Mouse (Mus musculus): ENCODE data around the gene Gm20403. TPM values are rescaled to one million over a fixed set of nuclear protein-coding genes. Genes with fewer than 3 reads are reported as not detected.
"Not testable (repeated sequence)": the region's sequence is repeated elsewhere in the genome, so short reads cannot be mapped to it uniquely, and the experiment has no call there.

Gene Gm20403
- not detected for total RNA-seq (2021)

DNA sequence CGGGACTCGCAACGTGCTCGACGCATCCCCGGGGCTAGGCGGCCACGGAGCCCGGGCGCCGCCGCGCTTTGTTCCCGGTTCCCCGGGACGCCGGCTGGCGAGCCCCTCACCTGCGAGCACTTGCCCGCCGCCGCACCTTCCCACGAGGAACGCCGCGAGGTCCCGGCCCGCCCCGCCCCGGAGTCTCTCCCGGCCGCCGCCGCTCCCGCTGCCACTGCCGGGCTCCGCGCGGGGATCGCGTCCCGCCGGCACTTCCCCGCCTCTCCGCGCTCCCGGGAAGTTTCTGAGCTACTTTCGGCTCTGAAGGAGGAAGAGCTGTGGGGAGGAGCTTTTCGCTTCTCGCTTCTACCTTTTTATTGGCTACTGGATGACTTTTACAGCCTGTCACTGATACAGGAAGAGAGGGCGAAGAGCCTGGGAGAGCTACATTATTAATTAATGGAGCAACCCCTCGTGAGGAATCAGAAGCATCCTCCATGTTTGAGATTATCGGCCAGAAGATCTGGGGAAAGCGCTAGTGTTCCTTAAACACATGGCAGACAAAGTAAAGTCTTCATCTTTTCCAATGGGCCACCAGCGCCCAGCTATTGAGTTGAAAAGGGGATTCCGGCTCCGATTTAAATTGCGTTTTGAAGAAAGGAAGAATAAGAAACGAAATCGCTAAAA lies at the start of gene Gm20403:
Gene Gm20403 (minus strand): TSS at position 478 of the 666 bp plus-strand sequence.
- peak; percentile 34 to 45 for DNase-seq (ENCODE audit: low spot score in 2 of 2)
- intact Hi-C loops (cut with DNase I): loop anchor here (5.0 kb wide), 1 partner anchor 124 kb away; the partner anchor contains the start of gene Cfl2

DNA sequence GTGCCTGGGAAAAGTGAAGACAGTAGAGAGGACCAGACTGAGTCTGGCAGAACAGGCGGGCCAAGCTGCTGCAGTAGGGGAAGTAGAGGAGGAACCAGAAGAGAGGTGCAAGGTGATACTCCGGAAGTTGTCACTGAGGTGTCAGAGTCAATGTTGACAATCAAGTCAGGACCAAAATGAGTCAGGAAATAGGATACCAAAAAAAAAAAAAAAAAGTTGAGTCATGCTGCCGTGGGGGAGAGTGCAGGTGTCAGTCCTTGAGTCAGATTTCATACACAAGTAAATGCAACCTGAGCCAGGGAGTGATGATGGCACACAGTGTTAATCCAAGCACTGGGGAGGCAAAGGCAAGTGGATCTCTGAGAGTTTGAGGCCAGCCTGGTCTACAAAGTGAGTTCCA lies 40.8 kb upstream of the Gm20403 start:
- intact Hi-C loops (cut with DNase I): no loop called here

DNA sequence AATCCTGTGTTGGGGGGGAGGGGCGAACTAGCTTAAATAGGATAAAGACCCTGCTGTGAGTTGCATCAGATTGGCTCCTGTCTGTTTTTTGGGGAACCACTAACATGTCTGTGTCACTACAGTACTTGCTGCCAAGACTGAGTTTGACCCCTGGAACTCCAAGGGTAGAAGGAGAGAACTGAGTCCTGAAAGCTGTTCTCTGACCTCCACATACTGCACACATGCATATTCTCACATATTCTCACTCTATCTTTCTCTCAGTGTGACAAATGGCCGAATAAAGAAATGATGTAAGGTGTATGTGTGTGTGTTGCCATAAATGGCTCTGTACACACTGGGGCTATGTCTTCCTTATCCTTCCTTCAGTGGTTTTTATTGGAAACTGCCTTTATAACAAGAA lies 37.0 kb upstream of the Gm20403 start:
- no peak for DNase-seq (ENCODE audit: low spot score in 2 of 2)
- intact Hi-C loops (cut with DNase I): no loop called here

More for the DNA sequence above, 40.8 kb upstream of the Gm20403 start:
- no peak for DNase-seq (ENCODE audit: low spot score in 2 of 2)

DNA sequence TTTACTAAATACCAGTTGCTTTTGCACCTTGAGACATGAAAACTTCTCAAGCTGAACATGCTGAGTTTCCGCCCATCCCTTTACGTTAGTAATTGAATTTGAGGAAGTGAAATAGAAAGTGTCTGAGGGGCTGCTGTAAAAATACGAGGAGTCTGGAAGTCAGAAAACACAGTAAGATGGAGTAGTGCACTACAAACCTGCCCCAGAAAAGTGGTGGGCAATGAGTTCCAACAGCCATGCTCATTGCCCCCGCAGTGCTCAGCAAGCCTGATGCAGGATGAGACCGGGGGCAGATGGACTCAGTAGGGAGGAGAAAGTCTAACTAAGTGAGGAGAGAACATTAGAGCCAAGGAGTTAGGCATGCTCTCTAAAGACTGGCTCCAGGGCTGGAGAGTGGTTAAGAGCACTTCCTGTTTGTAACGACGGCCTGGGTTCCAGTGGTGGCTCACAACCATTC lies 33.1 kb upstream of the Gm20403 start:
- no peak for DNase-seq (ENCODE audit: low spot score in 2 of 2)
- intact Hi-C loops (cut with DNase I): no loop called here

DNA sequence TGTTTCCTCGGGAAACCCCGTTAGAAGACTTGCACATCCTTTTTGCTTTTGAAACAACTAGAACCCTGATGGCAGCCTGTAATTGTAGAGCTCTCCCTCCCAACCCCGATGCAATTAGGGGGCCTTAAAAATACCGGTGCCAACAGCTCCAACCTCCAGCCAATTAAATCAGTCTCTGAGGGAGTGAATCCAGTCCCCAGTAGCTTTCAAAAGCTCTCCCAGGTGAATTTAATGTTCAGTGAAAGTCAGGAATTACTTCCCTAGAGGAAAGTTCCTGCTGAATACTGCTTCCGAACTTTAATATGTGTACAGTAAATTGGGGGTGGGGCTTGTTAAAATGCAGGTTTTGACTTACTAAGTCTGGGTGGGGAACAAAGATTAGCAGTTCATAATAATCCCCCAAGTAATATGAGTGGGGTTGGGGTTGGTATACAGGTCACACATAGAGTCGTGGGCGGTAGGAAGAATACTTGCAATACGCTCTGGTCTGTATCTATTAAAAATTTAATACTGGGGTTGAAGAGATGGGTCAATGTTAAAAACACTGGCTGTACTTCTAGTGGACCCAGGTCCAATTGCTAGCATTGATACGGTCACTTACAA lies 30.9 kb upstream of the Gm20403 start:
- intact Hi-C loops (cut with DNase I): no loop called here
- no peak for DNase-seq (ENCODE audit: low spot score in 2 of 2)

DNA sequence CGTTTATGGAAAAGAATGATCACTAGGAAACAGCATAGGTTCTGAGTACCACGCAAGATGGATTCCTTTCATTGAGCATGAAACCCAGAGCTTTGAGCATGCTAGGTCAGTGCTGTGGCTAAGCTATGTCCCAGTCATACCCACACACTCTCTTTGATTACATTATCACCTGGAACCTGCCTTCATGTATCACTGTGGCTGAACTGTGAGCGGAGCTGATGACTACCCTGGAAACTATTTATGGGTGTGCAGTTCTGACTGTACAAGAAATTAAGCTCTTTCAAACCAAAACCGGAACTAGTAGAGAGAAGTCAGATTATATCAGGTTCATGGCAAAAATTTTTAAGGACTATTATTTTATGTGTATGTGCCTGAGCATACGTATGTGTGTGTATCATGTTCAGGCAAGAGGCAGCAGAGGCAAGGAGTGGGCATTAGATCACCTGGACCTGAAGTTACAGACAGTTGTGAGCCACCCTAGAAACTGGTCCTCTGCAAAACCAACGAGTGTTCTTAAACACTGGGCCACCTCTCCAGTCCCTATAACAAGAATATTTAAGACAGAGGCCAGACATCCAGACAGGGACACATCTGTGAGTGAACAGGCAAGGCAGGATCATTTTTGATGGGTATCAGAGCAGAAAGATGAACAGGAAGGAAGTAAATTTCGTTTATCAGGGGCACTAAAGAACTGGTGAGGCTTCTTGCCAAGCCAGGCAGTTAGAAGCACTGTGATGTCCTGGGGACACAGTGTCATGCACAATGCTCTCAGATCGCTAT lies 30.2 kb upstream of the Gm20403 start:
- intact Hi-C loops (cut with DNase I): no loop called here
- DNase-seq (ENCODE audit: low spot score in 2 of 2): no peak

DNA sequence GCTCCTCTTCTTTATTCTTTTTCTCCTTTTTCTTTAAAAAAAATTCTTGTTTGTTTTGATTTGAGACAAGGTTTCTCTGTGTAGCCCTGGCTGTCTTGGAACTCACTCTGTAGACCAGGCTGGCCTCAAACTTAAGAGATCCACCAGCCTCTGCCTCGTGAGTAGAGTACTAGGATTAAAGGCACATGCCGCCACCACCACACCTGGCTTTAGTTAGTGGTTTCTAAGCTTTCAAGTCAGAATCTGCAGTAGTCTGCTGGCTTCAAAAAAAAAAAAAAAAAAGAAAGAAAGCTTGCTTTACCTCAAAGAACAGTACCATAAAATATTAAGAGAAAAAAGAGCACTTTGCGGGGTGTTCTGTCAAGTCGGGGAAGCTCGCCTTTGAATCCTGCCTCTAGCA lies 29.1 kb upstream of the Gm20403 start:
- intact Hi-C loops (cut with DNase I): no loop called here
- no peak for DNase-seq (ENCODE audit: low spot score in 2 of 2)

DNA sequence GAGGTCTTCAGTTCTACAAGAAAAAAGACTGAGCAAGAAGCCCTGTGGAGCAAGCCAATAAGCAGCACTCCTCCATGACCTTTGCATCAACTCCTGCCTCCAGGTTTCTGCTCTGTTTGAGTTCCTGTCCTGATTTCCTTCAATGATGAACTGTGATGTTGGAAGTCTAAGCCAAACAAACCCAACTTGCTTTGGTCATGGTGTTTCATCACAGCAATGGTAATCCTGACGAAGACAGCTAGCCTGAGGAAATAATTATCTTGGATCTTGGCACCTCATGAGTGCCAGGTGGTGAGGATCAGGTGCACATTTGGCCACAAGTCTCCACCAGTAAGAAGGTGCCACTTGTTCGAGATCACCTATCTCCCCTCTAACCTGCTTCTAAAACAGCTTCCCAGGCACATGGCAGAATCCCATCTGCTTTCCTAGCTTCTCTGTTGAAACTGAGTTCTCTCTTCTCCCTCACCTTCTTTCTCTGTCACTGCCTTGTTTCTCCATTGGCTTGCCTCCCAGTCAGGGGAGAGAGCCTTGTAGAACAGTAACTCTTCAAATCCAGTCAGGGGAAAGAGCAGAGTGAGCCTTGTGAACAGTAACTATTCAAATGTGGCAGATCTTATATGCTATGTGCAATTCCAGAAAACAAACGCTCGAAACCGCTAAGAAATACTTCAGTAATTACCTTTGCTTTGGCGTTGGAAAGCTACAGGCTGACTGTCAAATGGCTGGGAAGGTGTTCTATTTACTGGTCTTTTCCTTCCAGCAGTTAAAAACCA lies 27.5 kb upstream of the Gm20403 start, which contains the start of gene Baz1a:
Gene Baz1a (minus strand): TSS at position 723 of the 773 bp plus-strand sequence.
- intact Hi-C loops (cut with DNase I): no loop called here
- no peak for DNase-seq (ENCODE audit: low spot score in 2 of 2)

DNA sequence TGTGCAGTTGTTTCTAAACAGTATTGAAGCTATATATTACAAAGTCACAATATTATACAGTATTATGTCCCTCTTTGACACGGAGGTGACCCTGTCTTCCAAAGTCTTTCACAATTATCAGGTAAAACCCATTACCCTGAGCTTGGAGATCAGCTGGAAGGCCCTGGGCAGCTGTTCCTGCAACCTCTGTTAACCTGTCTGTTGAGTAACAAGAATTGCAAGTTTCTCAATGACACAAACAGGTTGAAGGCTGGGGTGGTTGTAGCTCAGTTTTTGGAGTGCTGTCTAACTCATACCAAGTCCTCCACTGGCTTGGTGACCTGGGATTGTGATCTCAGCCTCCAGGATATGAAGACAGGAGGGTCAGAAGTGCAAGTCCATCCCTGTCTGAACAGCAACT lies 26.7 kb upstream of the Gm20403 start:
- no peak for DNase-seq (ENCODE audit: low spot score in 2 of 2)
- intact Hi-C loops (cut with DNase I): no loop called here

DNA sequence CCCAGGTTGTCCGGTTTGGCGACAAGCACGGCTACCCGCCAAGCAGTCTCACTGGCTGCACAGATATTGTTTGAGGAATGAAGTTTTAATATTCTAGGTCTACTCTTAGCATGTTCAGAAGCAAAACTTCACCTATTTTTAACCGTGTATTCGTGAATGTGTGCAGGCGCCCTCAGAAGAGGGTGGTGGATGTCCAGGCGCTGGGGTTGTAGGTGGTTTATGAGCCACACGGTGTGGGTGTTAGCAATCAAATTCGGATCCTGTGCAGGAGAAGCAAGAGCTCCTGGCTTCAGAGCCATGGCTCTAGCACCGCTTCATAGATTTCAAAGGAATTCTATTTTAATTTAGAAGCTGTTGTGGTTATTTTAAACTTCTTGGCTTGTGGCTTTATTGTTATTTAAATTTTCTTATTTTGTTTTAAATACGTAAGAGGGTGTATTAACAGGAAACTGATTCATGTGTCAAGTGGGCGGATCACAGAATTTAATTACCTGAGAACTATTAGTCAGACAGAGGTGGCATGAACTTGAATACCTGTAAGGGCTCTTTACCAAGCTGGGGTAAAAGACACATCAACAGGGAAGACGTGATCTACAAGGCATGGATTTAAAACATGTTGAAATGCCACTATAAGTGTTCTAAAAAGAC lies 21.2 kb upstream of the Gm20403 start:
- DNase-seq (ENCODE audit: low spot score in 2 of 2): peak; percentile 12 to 76
- intact Hi-C loops (cut with DNase I): no loop called here

DNA sequence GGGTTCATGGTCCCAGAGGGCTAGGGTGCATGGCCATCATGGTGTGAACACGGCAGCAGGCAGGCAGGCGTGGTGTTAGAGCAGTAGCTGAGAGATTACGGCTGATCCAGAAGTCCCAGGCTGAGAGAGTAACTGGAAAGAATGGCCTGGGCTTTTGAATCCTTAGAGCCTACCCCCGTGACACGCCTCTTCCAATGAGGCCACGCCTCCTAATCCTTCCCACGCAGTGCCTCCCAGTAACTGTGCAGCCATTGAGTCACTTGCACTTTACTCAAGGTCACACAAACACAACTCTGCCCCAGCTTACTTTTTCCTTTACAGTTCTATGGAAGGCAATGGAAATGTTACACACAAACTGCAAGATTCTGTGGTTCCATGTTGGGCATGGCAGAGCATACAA lies 19.7 kb upstream of the Gm20403 start:
- intact Hi-C loops (cut with DNase I): no loop called here
- no peak for DNase-seq (ENCODE audit: low spot score in 2 of 2)

DNA sequence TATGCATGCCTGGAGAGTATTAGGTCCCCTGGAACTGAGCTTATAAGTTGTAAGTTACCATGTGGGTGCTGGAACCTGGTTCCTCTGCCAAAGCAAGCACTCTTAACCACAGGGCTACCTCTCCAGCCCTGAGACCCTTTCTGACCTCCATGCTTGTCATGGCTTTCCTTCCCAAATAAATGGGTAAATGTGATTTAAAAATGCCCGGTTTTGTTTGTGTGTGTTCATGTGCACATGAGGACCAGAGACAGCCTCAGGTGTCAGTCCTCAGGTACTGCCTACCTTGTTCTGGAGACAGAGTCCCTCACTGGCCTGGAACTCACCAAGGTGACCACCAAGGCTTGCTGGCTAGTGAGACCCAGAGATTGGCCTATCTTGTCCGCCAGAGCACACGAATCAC lies 18.1 kb upstream of the Gm20403 start:
- intact Hi-C loops (cut with DNase I): no loop called here
- DNase-seq (ENCODE audit: low spot score in 2 of 2): no peak

DNA sequence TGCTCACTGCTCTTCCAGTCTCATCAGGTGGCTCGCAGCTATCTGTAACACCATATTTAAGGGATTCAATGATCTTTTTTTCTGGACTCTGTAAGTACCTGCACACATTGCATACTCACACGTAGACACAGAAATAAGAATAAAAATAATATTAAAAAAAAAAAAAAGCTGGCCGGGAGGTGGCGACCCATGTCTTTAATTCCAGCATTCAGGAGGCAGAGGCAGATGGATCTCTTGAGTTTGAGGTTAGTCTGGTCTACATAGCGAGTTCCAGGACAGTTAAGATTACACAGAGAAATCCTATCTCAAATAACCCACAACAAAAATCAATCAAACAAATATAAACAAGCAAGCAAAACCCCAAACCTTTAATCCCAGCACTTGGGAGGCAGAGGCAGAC lies 17.5 kb upstream of the Gm20403 start:
- intact Hi-C loops (cut with DNase I): no loop called here
- DNase-seq (ENCODE audit: low spot score in 2 of 2): no peak

DNA sequence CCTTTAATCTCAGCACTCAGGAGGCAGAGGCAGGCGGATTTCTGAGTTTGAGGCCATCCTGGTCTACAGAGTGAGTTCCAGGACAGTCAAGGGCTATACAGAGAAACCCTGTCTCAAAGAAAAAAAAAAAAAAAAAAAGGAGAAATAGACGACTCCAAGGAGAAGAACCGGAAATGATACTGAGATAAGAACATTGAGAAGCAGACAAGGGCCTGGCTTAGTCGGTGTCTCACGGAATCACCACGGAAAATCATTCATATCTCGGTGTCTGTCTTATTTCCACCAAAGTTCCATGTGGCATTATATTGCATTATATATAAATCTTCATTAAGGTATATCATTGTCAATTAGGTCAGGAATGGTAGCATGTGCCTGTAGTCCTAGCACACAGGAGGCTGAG lies 16.2 kb upstream of the Gm20403 start:
- DNase-seq (ENCODE audit: low spot score in 2 of 2); intact Hi-C loops (cut with DNase I): not testable (repeated sequence)

DNA sequence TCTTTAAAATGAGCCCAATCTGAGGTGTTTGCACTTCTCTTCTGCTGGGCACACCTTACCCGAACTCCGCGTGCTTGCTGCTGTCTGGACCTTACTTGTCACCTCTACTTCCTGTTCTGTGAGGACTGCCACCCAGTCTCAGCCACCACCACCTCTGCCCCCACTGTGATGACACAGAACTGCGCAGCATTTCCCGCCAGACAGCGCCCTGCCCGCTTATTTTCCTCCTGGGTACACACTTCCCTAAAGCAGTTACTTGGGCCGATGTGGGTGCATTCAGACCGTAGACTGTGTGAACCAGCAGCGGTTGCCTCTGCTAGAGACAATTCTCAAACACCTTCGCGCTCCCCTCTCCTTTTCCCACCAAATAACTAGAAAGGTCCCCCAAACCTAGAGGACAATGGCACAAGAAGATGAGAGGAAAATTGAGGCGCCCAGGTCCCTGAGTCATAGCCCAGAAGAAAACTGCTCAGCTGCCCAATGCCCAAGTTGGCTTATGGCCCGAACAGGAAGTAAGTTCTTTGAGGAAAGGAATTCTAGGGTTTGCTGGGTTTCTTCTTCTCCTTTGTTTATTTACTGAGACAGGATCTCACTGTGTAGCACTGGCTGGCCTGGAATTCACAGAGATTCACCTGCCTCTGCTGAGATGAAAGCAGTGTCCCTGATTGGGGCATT lies 12.8 kb upstream of the Gm20403 start:
- intact Hi-C loops (cut with DNase I): no loop called here
- DNase-seq (ENCODE audit: low spot score in 2 of 2): peak in 1 of 2 experiments; percentile 15

DNA sequence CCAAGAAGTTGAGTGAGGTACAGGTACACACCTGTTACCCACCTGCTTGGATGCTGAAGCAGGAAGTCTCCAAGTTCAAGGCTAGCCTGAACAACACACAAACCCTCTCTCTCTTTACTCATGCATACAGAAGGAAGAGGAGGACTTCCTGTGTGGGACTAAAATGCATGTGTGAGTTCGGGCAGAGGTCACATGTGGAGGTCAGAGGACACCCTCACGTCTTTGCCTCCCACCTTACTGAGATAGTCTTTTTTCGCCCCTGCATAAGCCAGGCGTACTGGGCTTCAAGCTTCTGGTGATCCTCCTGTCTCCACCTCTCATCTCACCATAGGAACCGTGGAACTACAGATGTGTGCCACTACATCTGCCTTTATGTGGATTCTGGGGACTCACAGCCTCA lies 12.1 kb upstream of the Gm20403 start:
- intact Hi-C loops (cut with DNase I): no loop called here
- DNase-seq (ENCODE audit: low spot score in 2 of 2): no peak

DNA sequence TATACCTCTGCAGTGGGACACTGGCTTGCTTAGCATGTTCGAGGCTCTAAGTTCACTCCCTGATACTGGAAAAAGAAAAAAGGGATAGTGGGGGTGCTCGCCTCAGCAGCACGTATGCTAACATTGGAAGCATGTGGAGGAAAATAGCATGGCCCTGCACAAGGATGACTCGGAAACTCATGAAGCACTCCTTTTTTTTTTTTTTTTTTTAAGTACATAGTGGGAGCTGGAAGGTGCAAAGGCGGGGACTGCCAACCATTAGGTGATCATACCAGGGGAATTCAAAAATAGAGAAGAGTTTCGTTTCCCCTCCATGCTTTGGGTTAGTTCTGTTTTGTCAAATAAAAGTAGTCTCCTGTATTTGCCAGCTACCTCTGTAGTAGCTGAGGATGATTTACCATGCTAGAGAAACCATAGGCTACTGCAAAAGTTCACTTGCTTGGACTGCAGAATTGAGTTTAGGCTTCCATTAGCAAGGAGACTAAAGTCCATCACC lies 10.7 kb upstream of the Gm20403 start:
- intact Hi-C loops (cut with DNase I): no loop called here
- no peak for DNase-seq (ENCODE audit: low spot score in 2 of 2)

DNA sequence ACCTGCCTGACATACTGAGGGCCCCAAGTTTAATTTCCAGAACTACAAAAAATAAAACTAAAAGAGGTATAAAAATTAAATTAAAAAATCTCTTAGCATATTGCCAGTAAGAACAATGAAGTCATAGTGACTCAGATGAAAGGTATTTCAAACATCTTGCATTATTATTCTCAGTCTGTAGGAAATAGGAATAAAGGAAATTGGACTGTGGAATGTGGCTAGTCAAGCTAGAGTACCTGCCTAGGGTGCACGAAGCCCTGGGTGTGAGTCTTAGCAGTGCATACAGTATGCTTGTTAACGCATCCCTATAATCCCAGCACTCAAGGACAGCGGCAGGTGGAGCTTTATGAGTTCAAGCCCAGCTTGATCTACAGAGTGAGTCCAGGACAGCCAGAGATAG lies 9.6 kb upstream of the Gm20403 start:
- DNase-seq (ENCODE audit: low spot score in 2 of 2): no peak
- intact Hi-C loops (cut with DNase I): no loop called here

DNA sequence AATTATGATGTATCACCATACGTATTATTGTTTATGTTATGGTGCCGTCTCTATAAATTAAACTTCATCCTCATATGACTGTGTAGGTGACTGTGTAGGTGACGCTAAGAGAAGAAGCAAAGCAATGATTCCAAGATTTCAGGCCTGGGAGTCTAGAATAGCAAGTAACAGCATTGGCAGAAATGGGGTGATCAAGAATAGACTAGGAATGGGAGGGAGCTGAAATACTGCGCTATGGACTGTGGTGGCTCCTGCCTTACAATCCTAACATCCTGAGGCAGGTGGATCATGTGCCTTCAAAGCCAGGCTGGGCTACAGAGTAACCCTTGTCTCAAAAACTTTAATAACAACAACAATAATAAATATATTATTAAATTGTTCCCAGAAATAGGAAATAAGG lies 8.1 kb upstream of the Gm20403 start:
- intact Hi-C loops (cut with DNase I): no loop called here
- peak in 1 of 2 experiments; percentile 23 for DNase-seq (ENCODE audit: low spot score in 2 of 2)
